Mouse (Mus musculus) kidney, postnatal 4 days (tissue): ENCODE data around the gene Emb.
"Not testable (repeated sequence)": the region's sequence is repeated elsewhere in the genome, so short reads cannot be mapped to it uniquely, and the experiment has no call there.

ENCODE experiments used
- DNase-seq, 2 experiments: peaks; one replicate each; pipeline ENCODE4 v3.0.0; 2021; ENCODE audit warnings: mixed read lengths in 2 of 2

The Emb gene

DNA sequence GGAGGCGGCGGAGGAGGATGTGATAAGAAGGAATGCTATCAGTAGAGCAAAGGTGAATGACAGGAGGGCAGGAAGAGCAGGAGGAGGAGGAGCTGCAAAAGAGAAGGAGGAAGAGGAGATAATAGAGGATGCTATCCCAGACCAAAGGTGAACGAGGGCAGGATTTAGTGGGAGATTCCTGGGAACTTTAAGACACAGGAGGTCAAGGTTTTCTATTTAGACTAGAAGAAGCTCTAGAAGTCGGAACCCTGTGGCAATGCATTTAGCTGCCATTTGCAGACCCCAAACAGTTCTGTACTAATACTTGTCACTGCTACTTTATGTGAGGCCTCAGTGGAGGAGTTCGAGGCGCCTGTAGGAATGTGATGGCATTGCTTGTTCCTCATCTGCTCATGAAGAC lies at the start of gene Emb:
Gene Emb, plus strand, starts transcription at position 301 of the 400 bp plus-strand sequence.
- DNase-seq: no peak

DNA sequence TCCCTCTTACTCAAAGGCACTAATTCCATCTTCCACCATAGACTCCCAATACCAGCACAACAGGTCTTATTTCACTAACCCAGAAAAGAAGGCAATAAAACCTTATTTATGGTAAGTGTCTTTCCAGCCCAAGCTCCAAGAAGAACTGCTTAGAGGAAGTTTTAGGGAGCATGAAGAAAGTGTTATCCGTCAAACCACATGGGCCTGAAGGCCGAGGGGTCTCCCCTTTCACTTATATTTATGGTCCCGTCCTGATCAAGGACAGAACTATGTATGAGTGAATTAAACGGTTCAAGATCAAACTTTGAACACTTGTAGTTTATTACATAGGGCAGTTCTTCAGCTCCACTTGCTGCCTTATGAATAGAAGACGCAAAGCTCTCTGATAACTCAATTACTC lies 44.4 kb upstream of the Emb start:
- no peak for DNase-seq

DNA sequence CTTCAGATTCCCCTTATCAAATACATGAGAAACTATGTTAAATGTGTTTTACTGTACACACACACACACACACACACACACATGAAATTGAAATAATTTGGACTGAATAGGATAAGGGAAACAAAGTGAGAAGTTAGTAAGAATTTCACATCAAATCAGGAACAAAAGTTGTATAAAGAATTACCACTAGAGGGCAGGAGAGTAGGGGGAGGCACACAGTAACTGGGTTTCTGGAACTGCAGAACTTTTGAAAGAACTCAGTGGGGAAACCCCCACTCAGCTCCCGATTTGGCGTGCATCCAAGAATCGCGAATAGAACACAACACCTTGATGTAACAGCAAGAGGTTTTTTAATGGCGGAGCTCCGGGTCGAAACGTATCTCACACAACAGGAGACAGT lies 43.3 kb upstream of the Emb start:
- no peak for DNase-seq

DNA sequence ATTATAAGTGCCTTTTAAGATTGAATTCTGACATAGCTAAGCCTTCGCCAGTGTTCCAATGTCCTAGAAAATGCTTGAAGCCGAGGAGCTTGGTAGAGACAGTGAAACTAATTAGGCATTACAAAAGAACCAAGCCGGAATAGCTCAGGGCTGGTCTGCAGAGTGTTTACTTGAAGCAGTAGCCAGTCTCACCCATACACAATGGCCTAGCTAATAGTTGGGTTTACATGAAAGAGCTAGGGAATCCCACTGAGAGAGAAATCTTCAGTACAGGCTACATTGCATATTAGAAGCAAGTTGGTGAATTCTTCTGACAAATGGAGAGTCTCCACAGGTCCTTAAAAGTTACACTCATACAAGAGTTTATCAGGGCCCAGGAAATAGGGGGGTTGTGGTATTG lies 27.4 kb upstream of the Emb start:
- not testable (repeated sequence) for DNase-seq

DNA sequence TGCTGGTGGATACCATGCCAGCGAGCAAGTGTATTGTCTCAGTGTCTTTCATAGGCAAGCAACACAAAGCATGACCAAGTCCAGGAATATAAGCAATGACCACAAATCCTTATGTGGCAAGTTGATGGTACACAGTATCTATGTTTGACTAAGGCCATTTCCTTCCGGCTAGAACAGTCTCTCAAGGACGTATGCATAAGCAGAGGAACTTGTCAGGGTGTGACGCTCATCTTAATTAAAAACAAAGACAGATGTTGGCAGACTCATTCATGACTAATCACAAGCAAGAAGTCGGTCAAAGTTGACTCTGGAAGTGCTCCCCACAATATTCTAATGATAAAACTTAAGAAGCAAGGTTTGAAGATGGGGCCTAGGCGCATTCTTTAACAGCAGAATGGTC lies 25.0 kb upstream of the Emb start:
- no peak for DNase-seq

DNA sequence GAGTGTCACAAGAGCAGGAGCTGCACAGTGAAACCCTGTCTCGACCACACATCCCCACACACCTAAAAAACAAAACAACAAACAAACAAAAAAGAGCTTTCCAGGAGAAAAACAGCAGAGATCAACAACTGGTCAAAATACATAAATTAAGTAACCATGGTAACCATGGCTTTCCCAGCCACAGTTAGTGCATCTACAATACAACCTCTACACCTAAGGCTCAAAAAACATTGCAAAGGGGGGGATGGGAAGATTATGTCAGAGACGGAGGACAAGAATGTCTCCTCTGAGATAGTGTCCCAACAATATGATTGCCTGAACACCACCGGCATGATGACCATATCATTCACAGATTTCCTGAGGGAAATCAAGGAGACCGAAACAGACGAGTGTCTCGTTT lies 23.0 kb upstream of the Emb start:
- DNase-seq: no peak

DNA sequence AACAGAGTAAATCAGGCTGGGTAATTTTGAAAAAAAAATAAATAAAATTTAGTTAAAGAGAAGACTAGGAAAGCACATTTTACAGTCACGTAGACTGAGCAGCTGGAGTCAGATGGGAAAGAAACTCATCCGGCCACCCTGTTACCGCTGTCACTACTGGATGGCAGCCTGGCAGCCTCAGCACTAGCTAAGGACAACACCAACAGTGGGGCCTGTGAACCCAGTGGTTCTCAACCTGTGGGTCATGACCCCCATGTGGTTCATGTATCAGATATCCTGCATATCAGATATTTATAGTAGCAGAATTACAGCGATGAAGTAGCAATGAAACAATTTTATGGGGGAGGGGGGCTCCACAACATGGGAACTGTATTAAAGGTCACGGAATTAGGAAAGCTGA lies 16.2 kb upstream of the Emb start:
- peak; percentile 8 to 13 for DNase-seq

DNA sequence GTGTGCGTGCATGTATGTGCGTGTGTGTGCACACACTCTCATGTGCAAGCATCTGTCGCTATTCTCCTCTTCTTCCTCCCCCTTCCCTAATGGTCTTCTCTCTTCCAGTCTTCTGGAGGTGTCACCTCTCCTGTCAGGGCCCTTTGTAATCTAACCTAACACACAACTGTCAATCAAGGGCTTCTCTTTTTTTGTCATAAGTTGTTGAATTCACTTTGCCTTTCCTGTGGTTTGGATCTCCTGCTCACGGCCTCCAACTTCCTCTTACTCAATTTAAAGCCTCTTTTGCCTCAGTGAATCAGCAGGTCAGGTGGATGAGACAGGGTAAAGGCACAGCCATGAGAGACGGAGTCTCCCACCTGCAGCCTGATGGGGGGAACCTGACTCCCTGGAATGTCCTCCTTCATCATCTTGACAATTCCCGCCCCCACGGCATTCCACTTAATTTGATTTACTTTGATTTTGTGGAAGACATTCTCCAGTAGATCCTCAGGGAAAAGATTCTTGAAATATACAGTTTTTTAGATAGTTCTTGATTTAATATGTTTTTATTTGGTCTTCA lies 14.8 kb upstream of the Emb start:
- no peak for DNase-seq

DNA sequence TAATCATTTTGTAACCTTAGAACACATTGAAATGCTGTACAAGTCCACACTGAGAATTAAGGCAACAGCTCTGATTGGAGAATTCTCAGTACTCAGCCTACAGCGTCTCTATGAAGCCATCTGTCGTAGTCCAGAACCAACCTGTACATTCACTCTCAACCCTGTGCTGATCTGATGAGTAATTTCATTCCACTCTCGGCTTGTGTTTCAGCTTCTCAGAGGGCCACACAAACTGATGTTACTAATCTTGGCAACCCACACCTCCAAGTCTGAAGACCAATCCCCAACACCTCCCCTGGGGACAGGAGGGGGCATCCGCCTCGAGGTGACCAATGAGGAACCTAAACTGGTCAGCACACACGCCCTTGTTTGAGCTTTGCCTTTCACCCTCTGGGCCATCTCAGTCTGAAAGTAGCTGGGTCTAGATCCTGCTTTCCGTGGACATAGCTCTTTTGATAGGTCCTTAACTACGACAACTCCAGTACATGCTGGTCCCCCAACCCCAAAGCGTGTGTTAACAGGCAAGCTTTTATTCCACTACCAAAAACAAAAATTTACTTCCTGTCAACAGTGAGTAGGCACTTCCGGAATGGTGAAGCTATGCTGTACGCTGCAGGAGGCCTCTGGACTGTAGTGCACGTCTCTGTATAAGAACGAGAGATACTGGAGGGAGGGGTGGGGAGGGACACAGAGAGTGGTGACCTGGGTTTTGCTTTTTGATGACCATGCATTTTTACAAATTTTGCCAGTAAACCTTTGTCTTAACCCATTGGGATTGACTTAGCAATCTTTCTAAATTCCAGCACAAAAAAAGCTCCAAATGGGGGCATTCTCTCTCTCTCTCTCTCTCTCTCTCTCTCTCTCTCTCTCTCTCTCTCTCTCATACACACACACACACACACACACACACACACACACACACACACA lies 12.5 kb upstream of the Emb start:
- no peak for DNase-seq

DNA sequence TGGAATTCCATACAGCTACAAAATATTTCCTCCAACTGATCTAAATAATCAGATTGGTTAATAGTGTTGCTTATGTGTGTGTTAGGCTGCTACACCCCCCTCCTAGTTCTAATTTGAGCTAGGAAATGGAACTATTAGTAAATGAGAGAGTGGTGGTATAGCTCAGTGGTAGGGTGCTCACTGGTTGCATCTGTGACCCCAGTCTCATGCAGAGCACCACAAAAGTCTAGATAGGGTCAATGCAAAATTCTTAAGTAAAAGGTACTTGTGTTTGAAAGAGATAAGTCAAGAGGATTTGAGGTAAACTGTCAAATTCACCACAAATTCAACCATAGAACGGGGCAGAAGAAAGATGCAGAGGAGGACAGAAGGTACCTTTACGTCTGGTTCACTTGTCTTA lies 10.7 kb upstream of the Emb start:
- no peak for DNase-seq

DNA sequence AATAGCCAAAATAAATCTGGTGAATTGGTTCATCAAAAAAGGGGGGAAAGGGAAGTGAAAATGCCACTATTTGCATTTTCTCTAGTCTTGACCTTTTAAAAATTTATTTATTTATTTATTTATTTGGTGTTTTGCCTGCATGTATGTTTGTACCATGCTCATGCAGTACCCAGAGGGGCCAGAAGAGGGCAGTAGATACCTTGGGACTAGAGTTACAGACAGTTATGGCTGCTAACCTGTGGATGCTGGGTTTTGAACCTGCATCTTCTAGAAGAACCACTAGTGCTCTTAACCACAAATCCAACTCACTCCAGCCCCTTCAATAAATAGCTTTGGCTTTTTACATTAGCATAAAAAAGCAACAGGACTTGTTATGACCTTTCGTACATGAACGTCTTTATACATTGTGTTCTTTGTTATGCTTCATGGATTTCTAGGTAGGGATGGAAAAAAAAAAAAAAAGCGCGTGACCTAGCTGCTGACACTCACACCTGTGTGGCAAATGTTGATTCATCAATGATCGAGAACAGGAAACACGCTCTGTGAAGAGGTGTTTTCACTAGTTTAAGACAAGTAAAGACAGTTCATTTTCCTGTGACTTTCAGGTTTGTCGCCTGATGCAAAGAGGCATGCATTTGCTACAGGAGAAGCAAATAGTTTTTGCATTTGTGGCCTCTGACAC lies 9.8 kb upstream of the Emb start:
- peak; percentile 87 for DNase-seq

DNA sequence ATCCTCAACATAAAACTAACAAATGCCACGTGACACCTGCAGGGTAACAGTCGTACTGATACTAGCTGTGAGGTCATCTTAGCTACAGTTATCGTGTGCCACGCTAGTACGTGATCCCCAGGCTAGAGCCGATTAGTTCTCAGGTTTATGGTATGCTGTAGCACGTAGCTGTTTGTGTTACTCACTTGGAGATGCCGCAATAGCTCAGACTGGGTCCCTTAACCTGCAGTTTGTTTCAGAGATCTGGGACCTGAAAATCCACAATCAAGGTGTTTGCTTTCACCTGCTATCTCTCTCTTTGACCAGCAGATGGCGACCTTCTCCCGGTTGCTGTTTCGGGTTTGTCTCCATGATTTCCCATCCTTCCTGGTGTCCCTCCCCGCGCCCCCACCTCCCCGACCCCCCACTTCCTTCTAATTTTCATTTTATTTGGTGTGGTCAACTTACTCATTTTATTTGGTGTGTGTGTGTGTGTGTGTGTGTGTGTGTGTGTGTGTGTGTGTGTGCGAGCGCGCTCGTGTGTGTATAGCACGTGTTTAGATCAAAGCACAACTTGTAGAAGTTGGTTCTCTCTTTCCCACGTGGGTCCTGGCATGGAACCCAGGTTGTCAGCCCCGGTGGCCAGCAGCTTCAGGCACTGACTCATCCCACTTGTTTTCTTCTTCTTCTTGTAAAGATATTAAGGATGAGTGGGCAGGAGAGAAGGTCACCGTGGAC lies 5.4 kb upstream of the Emb start:
- DNase-seq: peak; percentile 29 to 39

DNA sequence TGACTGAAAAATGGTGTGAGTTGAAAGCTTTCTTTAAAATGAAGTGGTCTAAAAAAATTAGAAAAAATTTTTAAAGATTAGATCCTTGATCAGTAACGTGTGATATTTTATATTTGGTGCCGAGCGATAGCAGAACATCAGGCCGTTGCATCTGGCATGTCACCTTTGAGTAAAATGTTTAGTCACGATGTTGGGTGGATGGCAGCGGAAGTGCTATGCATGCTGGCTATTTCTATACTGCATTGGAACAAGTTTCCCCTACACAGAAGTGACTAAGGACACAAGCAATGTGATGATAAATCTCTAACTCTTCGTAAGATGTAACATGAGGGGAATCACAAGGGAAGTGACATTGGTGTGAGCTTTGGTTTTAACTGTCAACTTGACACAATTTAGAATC lies 3.7 kb upstream of the Emb start:
- no peak for DNase-seq

DNA sequence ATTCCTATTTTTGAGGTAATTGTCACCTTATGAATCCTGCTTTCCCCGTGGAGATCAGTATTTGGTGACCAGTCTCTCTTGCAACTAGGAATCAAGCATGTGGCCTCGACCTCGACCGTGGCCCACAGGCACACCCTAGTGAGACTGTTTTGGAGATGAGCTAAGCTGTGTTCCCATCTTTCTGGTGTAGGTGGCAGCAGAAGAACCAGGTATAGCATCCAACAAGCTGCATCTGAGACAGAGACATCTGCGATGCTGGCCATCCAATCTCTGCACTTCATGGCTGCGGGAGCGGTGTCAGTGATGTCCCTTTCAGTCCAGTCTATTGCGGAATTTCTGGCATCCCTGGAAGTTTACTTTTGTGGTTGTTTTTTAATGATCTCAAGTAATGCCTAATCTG lies 2.3 kb upstream of the Emb start:
- no peak for DNase-seq

DNA sequence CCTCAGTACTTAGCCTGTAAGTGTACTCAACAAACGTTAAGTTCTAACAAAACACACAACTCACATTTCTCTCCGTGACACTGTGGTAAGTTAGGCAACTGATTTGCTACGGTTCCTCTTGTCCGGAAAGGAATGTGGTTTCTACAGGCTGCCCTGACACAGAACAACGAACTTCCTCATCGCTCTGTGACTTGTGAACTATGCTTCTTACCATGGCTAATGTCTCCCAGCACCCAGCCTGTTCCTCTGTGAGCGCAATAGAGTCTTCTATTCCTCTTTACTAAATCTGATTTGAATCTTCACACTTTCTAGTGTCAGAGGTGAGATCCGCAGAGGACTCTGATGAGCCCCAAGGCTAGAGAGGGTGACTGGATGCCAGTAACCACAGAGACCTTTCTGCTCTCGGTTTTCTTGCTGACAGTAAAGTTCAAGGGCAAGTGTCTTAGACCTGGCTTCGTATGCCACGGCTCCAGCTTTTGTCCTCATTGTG lies 3.1 kb downstream of the Emb start:
- no peak for DNase-seq

DNA sequence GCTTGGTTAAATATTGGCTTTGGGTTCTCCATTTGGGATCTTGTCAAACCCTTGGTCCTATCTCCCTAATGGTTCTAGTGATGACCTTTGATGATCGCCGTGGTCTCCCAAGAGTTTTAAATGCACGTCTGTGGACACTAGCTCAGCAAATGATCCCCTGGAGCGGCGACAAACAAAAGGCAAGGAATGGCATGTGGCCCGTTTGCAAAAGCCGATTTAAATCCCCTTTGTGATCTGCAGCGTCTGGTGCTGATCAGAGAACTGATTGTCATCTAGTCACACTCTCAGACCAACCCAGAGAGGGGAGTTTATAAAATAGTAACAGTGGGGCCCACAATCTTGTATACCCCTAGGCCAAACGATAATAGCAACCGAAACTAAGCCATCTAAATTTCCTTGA lies 7.1 kb downstream of the Emb start:
- DNase-seq: no peak

DNA sequence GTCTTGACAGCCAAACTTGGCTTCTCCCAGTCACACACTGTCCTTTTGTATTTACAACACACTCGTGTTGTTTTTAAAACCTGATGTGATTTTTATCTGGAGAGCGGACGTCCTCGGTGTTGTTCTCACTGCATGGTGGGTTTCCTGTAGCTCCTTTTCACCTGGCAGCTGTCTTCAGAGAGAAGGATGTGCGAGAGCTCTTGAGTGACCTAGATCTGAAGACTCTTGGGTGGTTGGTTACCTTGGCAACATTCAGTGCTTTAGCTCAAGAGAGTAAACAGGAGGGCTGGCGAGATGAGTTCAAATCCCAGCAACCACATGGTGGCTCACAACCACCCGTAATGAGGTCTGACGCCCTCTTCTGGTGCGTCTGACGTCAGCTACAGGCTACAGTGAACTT lies 7.8 kb downstream of the Emb start:
- DNase-seq: no peak

DNA sequence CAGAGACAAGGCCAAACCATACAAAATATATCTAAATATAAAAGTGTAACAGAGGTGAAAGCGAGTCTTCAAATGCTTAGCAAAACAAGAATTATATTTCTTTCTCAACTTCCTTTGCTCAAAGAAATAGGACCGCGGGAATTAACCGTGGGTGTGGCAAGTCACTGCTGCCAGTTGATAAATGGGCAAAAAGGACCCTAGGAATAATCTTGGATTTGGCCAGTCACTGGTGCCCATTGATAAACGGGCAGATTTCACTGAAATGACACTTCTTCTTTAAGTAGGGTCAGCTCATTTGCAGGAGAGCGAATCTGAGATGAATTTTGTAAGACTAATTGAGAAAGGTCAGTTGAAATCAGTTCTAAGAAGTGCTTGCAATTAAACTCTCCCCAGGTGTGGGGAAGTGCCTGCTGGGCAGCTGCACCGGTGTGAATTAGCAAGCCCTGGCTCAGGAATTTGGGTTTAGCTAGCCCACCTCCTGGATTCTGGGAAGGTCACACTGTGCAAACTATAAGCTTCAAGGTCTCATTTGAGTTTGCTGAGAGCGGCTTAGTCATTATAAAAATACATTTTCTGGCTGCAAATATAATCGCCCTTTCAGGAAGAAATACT lies 8.5 kb downstream of the Emb start:
- DNase-seq: no peak

DNA sequence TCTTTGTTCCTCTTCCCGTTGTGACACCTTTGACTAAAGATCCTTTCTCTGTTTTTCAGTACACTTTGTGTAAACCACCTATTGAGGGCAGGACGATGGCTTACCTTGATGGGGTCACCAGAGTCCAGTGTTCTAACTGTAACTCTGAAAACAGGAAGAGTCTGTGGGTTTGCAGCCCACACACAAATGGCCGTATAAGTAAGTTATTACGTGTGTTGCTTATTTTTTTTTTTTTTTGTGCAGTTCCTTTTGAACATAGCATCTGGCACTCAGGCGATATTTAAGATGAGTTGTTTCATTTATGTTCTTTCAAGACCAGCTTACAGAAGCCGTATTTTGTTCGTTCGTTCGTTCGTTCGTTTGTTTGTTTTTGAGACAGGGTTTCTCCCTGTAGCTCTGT lies 9.3 kb downstream of the Emb start:
- no peak for DNase-seq

DNA sequence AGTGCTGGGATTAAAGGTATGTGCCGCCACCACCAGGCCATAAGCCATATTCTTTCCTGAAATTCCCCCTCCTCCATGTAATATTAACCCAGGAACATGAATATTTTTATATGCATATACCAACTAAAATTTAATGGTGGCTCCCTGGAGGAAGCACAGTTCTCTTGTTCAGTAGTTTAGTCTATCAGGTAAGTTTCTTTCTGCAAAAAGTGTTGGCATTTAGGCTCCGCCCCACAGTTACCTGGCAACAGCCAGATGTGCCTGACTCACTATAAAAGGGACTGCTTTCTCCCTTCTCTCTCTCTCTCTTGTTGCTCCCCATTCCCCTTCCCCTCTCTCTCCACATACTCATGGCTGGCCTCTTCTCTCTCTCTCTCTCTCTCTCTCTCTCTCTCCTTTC lies 9.8 kb downstream of the Emb start:
- no peak for DNase-seq

DNA sequence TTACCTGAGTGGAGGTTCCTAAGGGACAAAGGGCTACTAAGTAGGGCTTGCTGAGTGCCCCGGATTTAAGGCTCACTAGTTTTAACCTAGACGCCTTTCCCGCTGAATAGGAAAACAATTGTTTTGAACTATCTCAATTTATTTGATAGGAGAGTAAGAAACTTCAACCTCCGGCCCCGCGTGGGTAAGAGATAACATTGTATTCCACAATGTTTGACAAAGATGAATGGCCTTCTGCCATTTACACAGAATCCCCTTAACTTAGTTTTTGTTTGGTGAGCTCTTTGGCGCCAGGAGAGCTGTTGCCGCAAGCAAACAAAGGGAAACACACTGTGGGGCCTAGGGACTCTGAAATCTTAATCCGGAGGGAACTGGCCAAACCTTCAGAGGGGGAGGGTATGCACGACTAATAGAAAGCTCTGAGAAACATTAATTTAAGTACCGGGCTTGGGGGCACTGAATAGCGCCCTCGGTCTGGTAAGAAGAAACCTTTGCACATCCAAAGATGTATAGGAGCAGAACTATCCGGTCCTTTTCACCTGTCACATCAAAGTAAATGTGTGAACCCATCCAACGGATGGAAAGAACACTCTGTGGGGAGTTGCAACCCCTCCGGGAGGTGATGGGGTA lies 11.7 kb downstream of the Emb start:
- DNase-seq: no peak
